Mouse (Mus musculus) neural tube, postnatal 0 days (tissue): Measurements from ENCODE around the gene Cacna1s. TPM values are rescaled to one million over a fixed set of nuclear protein-coding genes. Genes with fewer than 3 reads are reported as not detected.

Experiments
- polyA plus RNA-seq: library from polyadenylated mRNA; unstranded; fragments of >200 nt; fragmentation: Nextera tagmentation; extraction: Ambion mirVana; gene quantifications from 2 replicates; pipeline ENCODE4 v1.2.1, GENCODE M21; 2015

Cacna1s gene
- polyA plus RNA-seq: 0.08 and 0.10 TPM in 2 replicates

GRCm38 (mm10) chr1:136052547-136052946 is at the start of gene Cacna1s:
Cacna1s (plus strand) TSS chr1:136052750.

GRCm38 (mm10) chr1:136006292-136006748 is 46.2 kb upstream of the Cacna1s start, which contains the start of gene Igfn1:
Igfn1 (minus strand) TSS chr1:136006342.

GRCm38 (mm10) chr1:136007211-136008158 is 45.1 kb upstream of the Cacna1s start, which contains the start of gene Tmem9:
Tmem9 (plus strand) TSS chr1:136008150.

GRCm38 (mm10) chr1:136050312-136051012 is 2.1 kb upstream of the Cacna1s start, which contains the start of gene Ascl5:
Ascl5 (plus strand) TSS chr1:136050804.

GRCm38 (mm10) chr1:136130951-136131558 is 78.5 kb downstream of the Cacna1s start, which contains the start of gene Kif21b:
Kif21b (plus strand) TSS chr1:136131389.

Other genes with a start within 250 kb of the Cacna1s start
- 0.25 and 0.50 TPM in 2 replicates for gene Lad1, start 234.2 kb upstream of the Cacna1s start, polyA plus RNA-seq
- gene Tnnt2, start 216.4 kb upstream of the Cacna1s start, polyA plus RNA-seq: 2.2 and 3.4 TPM in 2 replicates
- gene Pkp1, start 133.5 kb upstream of the Cacna1s start, polyA plus RNA-seq: 0.09 and 0.15 TPM in 2 replicates
- gene Igfn1, start 46.4 kb upstream of the Cacna1s start, polyA plus RNA-seq: not detected in 2 replicates
- 197 and 210 TPM in 2 replicates for gene Tmem9, start 44.6 kb upstream of the Cacna1s start, polyA plus RNA-seq
- gene Ascl5, start 1.9 kb upstream of the Cacna1s start, polyA plus RNA-seq: not detected in 2 replicates
- gene Kif21b, start 78.6 kb downstream of the Cacna1s start, polyA plus RNA-seq: 20.3 and 26.3 TPM in 2 replicates
- gene Mroh3, start 160.1 kb downstream of the Cacna1s start, polyA plus RNA-seq: 0.31 and 0.55 TPM in 2 replicates
- 2.5 and 3.5 TPM in 2 replicates for gene Inava, start 181.5 kb downstream of the Cacna1s start, polyA plus RNA-seq
- 1.7 and 2.4 TPM in 2 replicates for gene Gpr25, start 208.1 kb downstream of the Cacna1s start, polyA plus RNA-seq